Mouse (Mus musculus) hindbrain, embryonic 11.5 days (tissue): ENCODE measurements at regions not wholly inside any gene's neighbourhood (a gene's known extent, or its start where the extent isn't known, plus 50 kb on each side); places are given as distances from the start of the nearest gene placed in this dataset.

Experiments used
- ATAC-seq: fragments of 200-750 bp; cut with Nextera tagmentation; 2 replicates; pipeline ENCODE4 v1.8.0; 2017; ENCODE audit warnings: mild to moderate bottlenecking, moderate TSS enrichment, moderate library complexity; ENCODE audit not compliant: low FRiP score
- DNase-seq: peaks from one replicate; pipeline ENCODE4 v3.0.0-alpha.2; 2015; ENCODE audit warnings: low spot score
- H3K27ac ChIP-seq: fragments of 300-500 bp; sonication (generic); 2 replicates; pipeline ENCODE4 v1.5.1; 2014; ENCODE audit warnings: mild to moderate bottlenecking, low read depth, low read length
- H3K27me3 ChIP-seq: fragments of 300-500 bp; sonication (generic); 2 replicates; pipeline ENCODE4 v1.6.1; 2014; ENCODE audit warnings: mild to moderate bottlenecking, low read length, moderate library complexity, mixed read lengths; ENCODE audit not compliant: control insufficient read depth, insufficient read depth
- H3K36me3 ChIP-seq: fragments of 300-500 bp; sonication (generic); 2 replicates; pipeline ENCODE4 v1.6.1; 2014; ENCODE audit warnings: mild to moderate bottlenecking, low read length, moderate library complexity, mixed read lengths; ENCODE audit not compliant: control insufficient read depth, insufficient read depth
- H3K4me1 ChIP-seq: fragments of 300-500 bp; sonication (generic); replicated peaks from 2 replicates; pipeline ENCODE4 v1.6.1; 2014; ENCODE audit warnings: low read length, mixed read lengths; ENCODE audit not compliant: control insufficient read depth, insufficient read depth
- H3K4me2 ChIP-seq: fragments of 300-500 bp; sonication (generic); replicated peaks from 2 replicates; pipeline ENCODE4 v1.6.1; 2014; ENCODE audit warnings: mild to moderate bottlenecking, low read depth, low read length
- H3K4me3 ChIP-seq: fragments of 300-500 bp; sonication (generic); 2 replicates; pipeline ENCODE4 v1.5.1; 2014; ENCODE audit warnings: low read depth, low read length
- H3K9ac ChIP-seq: fragments of 300-500 bp; sonication (generic); 2 replicates; pipeline ENCODE4 v1.6.1; 2014; ENCODE audit warnings: low read depth, low read length
- H3K9me3 ChIP-seq: fragments of 300-500 bp; sonication (generic); 2 replicates; pipeline ENCODE4 v1.6.1; 2016; ENCODE audit warnings: low read length; ENCODE audit not compliant: control insufficient read depth

DNA sequence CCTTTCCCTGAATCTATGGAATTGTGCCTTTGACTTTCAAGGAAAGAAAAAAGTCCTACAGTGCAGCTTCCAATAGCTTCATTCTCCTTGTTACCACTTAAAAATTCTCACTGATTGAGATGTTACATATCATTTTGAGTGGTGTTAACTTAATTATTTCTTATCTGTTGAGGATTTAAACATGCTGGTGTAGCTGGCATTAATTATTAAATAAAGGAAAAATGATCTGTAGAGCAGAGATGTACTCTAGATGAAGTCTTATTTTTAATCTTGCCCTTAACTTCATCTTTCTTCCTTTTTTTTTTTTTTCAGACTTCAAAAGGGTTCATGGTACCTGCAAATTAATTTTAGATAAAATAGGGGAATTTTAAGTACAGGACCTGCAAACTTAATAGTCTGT lies 1507.1 kb downstream of the Epha7 start:
- Histone ChIP-seq H3K27me3 (no peaks in the 10 kb centered on the region), H3K9ac (no peak overlapping the region), H3K4me3 (no peak overlapping the region), H3K4me2 (no peak overlapping the region), H3K4me1 (no peaks in the 10 kb centered on the region), H3K36me3 (no peaks in the 10 kb centered on the region), H3K27ac (no peak overlapping the region), H3K9me3 (no peaks in the 10 kb centered on the region)
- ATAC-seq (no peak), DNase-seq (no peak)

DNA sequence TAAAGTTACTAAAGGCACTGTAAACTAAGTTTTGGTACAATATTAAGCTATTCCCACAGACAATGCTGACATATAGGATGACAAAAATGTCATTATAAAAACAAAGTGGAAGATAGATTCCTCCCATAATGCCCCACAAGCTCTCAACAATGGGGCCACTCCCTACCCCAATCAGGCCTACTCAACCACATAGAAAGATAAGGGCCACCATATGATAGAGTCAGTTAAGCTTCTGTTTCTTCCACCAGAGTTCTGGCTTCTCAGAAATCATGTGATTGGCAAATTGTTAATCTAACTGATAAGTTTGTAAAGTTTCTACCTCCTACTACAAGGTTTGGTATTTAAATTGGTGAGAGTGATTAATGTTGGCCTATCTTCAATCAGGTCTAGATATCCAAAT lies 1534.6 kb downstream of the Epha7 start:
- no peaks in the 10 kb centered on the region for H3K4me1 ChIP-seq
- H3K4me2 ChIP-seq = no peak overlapping the region
- no peak for ATAC-seq
- H3K27ac ChIP-seq = no peak overlapping the region
- H3K9me3 ChIP-seq = no peaks in the 10 kb centered on the region
- no peaks in the 10 kb centered on the region for H3K27me3 ChIP-seq
- H3K4me3 ChIP-seq = no peak overlapping the region
- H3K9ac ChIP-seq = no peak overlapping the region
- DNase-seq = no peak
- no peaks in the 10 kb centered on the region for H3K36me3 ChIP-seq
